Mouse (Mus musculus): Measurements from ENCODE around the gene Gnptg.

DNA sequence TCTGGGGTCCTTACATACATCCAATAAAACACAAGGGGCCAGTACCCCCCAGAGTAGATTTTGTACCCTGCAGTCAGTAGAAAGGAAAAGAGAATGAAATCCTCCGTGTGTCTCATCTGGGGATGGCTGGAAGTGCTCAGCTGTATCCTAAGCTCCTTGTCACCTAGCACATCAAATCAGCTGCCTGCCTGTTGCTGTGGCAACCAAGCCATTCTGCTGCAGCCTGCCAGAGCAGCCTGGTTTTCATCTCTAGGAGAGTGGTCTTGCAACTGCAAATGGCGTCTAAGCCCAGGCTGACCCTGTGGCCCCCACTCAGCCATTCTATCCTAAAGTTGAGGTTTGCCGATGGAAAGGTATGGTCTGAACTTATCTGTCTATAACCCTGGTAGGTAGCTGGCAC, 12.7 kb upstream of the Gnptg start:
- no peak for TF ChIP-seq GATA1 (IDR thresholded peaks at IDR 0.05; ENCODE audit: borderline replicate concordance, low read length)
- no peak for TF ChIP-seq FLI1 (IDR thresholded peaks at IDR 0.05; ENCODE audit: low read length)

Data from megakaryocyte, embryonic 14.5 days (primary cell).